Mouse (Mus musculus) gastrocnemius, adult 8-10 months (tissue): Measurements from ENCODE around the gene Pi4kb. TPM values are rescaled to one million over a fixed set of nuclear protein-coding genes. Genes with fewer than 3 reads are reported as not detected.

Experiments used
- DNase-seq, 2 experiments: peaks; one replicate each; pipeline ENCODE4 v3.0.0; 2022; ENCODE audit warnings: low spot score in 2 of 2
- total RNA-seq, 4 experiments: library from RNA; stranded (reverse); gene quantifications; 2 replicates each; pipeline ENCODE4 v1.2.4; 2022

The Pi4kb gene
- total RNA-seq, 4 experiments from 2014 or later, result 16.7 to 22.2 (median 20.2) TPM

DNA sequence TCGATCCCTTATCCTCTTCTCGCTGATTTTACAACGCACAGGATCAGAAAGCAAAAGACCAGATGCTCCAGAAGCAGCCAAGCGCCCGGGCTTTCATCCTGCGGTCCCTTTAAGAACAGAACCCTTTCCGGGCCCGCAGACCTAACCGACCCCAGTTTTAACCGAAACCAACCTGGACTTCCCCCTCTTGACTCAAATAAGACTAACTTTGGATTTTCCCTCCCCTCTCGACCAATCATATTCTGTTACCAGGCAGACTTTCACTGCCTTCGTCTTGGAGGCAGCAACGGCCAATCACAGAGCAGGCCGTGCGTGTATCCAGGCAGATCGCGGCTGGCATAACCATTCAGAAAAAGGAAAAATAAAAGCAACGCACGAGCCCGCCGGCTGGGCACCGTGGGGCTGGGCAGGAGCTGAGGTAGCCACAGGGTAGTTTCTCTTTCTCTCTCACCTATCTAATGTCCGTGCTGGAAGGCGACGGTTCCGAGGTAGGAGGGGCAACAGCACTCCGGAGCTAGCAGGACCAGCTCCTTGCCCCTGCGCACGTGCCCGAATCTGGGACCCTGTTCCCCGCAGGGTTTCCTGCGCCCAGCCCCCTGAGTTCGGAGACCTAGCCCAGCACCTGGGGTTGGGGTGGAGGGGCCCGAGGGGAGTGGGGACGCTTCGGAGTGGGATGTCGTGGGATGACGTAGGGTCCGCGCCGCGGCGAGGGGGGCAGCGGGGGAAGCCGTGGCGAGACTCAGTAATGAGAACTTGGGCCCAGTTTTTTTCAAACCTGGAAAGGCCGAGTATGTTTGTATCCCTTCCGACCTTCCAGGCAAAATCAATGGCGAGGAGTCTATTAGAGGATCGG lies 20.5 kb upstream of the Pi4kb start, which contains the start of gene Rfx5:
Rfx5 (plus strand) TSS at position 312 of the 853 bp plus-strand sequence.
- DNase-seq, result peak; percentile 86 to 87

GRCm38 (mm10) chr3:94958295-94958694 lies 16.2 kb upstream of the Pi4kb start:
- DNase-seq, result no peak

GRCm38 (mm10) chr3:94959871-94960270 lies 14.7 kb upstream of the Pi4kb start:
- no peak for DNase-seq

GRCm38 (mm10) chr3:94960322-94960721 lies 14.2 kb upstream of the Pi4kb start:
- no peak for DNase-seq

DNA sequence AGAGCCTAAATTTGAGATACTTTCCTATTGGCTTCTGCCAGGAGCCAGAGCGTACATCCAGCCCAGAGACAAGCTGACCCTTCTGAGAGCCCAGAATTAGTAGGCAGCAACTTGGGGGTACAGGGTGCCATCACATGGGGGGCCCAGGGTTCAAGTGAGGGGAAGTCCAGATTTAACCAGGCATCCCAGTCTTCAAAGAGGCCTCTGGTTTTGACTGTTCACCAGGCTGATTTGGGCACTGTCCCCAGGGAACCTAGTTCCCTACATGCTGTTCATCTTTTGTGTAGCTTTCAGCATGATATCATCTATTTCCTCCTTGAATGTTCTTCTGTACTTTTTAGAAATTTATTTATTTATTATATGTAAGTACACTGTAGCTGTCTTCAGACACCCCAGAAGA lies 9.5 kb upstream of the Pi4kb start:
- no peak for DNase-seq

GRCm38 (mm10) chr3:94965878-94966277 lies 8.7 kb upstream of the Pi4kb start:
- no peak for DNase-seq

- DNase-seq, result no peak
These were observed 2.0 kb upstream of the Pi4kb start for GRCm38 (mm10) chr3:94972552-94972951.

DNA sequence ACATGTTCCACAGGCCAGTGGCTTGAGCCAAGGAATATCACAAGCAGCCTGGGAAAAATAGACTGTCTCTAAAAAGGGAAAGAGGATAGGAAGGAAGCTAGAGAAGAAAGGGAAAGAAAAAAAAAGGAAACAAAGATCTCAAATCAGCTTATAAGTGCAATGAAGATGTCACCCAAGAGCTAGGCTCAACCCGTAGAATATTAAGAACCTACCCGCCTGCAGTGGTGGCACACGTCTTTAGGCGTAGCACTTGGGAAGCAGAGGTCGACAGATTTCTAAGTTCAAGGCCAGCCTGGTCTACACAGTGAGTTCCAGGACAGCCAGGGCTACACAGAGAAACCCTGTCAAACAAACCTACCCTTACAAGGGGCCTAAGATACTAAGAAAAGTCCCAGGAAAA lies 911 bp upstream of the Pi4kb start:
- no peak for DNase-seq

DNA sequence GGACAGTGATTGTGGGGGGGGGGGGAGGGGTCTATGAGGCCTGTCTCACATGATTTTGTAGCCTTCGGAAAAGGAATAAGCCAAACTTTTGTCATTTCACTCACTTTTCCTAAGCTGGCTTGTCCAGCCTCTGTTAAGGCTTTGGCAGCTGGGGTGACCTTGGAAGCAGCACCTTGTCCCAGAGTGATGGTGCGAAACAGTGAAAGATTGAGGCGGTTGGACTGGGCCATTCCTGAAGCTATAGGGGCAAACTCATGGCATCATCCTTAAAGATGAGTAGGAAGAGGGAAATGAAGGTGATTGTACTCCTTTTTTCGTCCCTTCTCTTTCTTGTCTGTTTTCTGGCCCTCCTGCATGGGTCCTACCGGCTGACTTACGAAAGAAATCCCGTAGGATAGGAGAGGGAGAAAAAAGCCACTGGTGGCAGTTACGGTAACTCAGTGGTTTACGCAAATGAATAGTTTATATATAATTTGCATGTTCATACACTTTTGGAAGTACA lies 454 bp upstream of the Pi4kb start:
- no peak for DNase-seq

GRCm38 (mm10) chr3:94984312-94984711 lies 9.8 kb downstream of the Pi4kb start:
- no peak for DNase-seq

GRCm38 (mm10) chr3:94985513-94985912 lies 11.0 kb downstream of the Pi4kb start:
- DNase-seq, result no peak

- peak; percentile 62 to 65 for DNase-seq
These were observed 13.0 kb downstream of the Pi4kb start for GRCm38 (mm10) chr3:94987578-94987977.

- peak in 1 of 2 experiments; percentile 23 for DNase-seq
These were observed 14.7 kb downstream of the Pi4kb start for GRCm38 (mm10) chr3:94989159-94989761.

GRCm38 (mm10) chr3:94996946-94997345 lies 22.4 kb downstream of the Pi4kb start:
- peak; percentile 55 to 67 for DNase-seq

GRCm38 (mm10) chr3:95002569-95002968 lies 28.0 kb downstream of the Pi4kb start:
- no peak for DNase-seq

DNA sequence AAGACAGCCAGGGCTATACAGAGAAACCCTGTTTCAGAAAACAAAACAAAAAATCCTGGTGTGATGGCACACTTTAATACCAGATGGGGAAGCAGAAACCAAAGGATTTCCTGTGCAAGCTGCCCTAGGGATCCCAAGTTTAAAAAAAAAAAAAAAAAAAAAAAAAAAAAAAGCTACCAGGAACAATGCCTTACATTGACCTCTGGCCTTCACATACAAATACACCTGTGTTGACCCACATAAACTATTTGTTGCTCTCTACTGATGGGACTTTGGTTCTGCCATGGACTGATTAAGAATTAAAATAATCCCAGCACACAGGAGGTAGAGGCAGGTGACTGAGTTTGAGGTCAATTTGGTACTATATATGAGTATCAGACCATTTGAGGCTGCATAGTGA lies 28.7 kb downstream of the Pi4kb start:
- DNase-seq, result no peak

- DNase-seq, result no peak
These were observed 31.1 kb downstream of the Pi4kb start for GRCm38 (mm10) chr3:95005651-95006050.

DNA sequence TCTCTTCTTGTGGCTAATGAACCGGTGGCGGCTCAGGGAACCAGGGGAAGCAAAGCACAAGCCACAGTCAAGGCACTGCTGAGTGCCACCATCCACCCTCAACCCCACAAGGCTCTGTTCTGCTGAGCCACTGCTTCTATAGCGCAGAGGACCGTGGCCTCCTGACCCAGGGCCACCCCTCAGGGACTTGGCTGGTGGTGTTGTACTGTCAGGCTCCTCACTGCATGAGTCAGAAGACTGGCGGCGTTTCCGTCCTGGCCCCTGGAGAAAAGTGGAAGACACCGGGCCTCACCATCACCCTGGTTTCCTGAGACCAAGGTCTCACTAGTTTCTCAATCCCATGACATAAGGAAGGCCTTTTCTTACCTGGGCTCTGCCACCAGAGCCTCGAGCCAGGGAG lies 33.2 kb downstream of the Pi4kb start:
- no peak for DNase-seq

DNA sequence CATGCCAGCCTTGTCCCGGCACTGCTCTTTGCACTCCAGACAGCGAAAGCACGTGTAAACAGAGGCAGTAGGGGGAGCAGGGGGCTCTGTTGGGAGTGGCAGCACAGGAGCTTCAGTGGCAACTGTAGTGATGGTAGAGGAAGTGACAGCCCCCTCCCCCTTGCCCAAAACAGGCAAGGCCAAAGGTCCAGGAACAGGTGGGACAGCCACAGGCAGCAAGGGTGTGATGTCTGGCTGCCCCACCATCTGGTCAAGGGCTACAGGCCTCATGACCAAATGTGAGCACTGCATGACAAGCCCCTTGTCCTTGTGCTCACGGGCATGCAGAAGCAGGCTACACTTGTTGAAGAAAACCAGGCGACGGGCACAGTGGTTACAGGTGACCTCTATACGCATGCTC lies 35.9 kb downstream of the Pi4kb start:
- no peak for DNase-seq

DNA sequence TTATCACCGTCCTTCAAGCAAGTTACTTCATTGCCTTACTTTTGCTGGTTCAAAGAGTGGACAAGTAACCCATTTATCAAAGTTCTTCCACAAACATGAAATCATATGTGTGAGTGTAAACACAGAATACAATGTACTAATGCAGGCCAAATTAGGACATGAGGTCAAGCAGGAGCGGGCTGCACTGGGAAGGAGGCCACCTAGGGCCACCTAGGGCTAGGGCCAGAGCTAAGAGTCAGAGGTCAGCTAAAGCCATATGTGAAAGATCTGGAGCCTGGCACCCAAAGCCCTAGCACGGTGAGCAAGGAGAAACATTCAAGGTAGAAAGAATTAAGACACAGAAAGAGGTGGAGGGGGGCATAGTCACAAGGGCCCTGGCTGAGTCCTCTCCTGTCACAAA lies 38.5 kb downstream of the Pi4kb start:
- DNase-seq, result no peak

DNA sequence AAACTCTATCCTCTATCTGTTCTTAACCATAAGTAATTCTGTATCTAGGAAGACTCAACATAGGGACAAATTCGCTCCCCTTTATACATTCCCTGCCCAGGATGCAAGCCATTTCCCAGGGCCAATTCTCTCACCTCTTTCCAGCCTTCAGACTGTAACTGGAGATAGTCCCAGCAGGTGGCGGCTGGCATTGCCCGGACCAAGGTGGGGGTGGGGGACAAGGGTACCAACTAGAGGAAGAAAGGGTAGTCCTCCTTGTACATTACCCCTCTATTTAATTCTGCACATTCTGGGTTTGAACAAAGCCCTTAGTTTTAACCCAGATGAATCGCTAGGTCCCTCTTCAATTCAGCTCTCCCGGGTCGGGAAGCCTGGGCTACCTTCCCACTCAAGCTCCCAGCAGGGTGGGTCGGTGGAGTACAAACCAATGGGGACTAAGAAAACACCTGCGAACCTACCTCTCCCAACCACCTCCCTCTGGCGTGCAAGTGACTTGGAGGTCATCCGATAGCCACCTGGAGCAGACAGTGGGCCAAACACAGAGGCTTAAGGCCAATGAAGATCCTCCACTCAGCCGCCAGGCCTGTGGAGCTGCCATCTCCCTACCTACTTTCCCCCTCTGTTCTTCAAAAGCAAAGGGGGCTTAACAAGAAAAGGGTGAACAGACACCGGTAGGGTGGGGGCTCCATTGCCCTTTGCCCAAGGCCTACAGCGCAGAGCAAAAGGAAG lies 39.3 kb downstream of the Pi4kb start:
- no peak for DNase-seq
